Mouse (Mus musculus) G1E (cell line): ENCODE results near the gene Grik4.

ENCODE experiments used
- CTCF ChIP-seq: IDR thresholded peaks from 2 replicates; pipeline ENCODE4 v1.5.1; 2012; ENCODE audit warnings: low read depth, low read length, inconsistent platforms, mixed read lengths
- POLR2AphosphoS5 ChIP-seq: IDR thresholded peaks from 2 replicates; pipeline ENCODE4 v1.6.1; 2012; ENCODE audit warnings: low read depth, low read length, inconsistent platforms; ENCODE audit not compliant: insufficient replicate concordance
- TAL1 ChIP-seq: conservative IDR thresholded peaks from 2 replicates; pipeline ENCODE4 v1.6.1; 2012; ENCODE audit warnings: low read depth, low read length, inconsistent platforms, mixed read lengths

- no peak for TF ChIP-seq CTCF
- no peak for TF ChIP-seq POLR2AphosphoS5
- no peak for TF ChIP-seq TAL1
These were observed 106.8 kb downstream of the Grik4 start for GRCm38 (mm10) chr9:42837498-42837897.
